Mouse (Mus musculus): ENCODE results near the gene Ctla2a.
"Not testable (repeated sequence)": the region's sequence is repeated elsewhere in the genome, so short reads cannot be mapped to it uniquely, and the experiment has no call there.

Ctla2a gene

GRCm38 (mm10) chr13:60936500-60936901 is at the start of gene Ctla2a, which contains the start of gene Gm49391:
Gene Ctla2a (minus strand): TSS chr13:60936625.
Gene Gm49391 (minus strand): TSS chr13:60936571.
- DNase-seq (ENCODE audit: low spot score in 2 of 2), result no peak

- not testable (repeated sequence) for DNase-seq (ENCODE audit: low spot score in 2 of 2)
Observed at GRCm38 (mm10) chr13:60972319-60972718, 35.9 kb upstream of the Ctla2a start.

DNA sequence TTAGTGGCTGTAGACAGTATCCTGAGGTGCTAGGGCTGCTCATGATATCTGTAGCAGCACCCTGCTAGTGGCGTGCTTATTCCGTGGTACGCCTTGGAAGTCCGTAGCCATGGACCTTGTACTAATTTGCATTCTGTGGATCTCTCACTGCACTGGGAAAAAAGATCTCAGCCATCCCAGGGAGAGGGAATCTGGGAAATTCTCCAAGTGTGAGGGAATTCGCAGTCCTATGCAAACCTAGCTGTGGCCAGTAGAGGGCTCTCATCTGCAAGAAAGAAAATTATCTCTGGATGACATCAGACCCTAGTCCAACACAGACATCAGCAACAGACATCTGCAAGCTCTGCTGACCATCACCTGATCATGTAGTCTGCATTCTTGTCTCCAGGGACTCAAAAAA is 27.6 kb upstream of the Ctla2a start:
- not testable (repeated sequence) for DNase-seq (ENCODE audit: low spot score in 2 of 2)

- DNase-seq (ENCODE audit: low spot score in 2 of 2), result no peak
Observed at GRCm38 (mm10) chr13:60961706-60962105, 25.3 kb upstream of the Ctla2a start.

- not testable (repeated sequence) for DNase-seq (ENCODE audit: low spot score in 2 of 2)
Observed at GRCm38 (mm10) chr13:60941884-60942283, 5.5 kb upstream of the Ctla2a start, which contains the start of gene Tpbpa. Gene Tpbpa (minus strand): TSS chr13:60941984.

GRCm38 (mm10) chr13:60935490-60935889 is 935 bp downstream of the Ctla2a start, which contains the start of gene Gm49393:
Gene Gm49393 (minus strand): TSS chr13:60935590.
- not testable (repeated sequence) for DNase-seq (ENCODE audit: low spot score in 2 of 2)

DNA sequence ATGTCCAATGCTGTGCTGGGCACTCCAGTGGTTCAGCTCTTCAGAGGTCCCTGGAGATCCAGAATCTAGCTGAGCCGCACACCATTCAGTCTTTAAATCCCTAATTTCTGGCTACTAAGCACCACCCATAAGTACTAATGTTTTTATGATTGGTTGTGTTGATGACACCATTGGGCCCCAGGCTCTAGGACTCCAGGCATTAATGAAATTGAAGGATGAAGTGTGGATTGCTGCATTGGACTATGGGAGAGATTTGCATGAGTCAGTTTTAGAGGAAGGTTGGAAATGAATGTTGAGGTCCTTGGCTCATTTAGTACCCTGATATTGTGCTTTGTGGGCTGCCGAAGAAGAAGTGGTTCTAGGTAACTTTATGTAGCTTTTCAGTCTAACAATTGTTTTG is 31.6 kb downstream of the Ctla2a start, which contains the start of gene Tpbpb:
Gene Tpbpb, minus strand, starts transcription at position 101 of the 400 bp plus-strand sequence.
- DNase-seq (ENCODE audit: low spot score in 2 of 2), result not testable (repeated sequence)

- peak; percentile 3 to 14 for DNase-seq (ENCODE audit: low spot score in 2 of 2)
Observed at GRCm38 (mm10) chr13:60897328-60897727, 39.1 kb downstream of the Ctla2a start, which contains the start of gene Ctla2b. Gene Ctla2b (minus strand): TSS chr13:60897447.

DNA sequence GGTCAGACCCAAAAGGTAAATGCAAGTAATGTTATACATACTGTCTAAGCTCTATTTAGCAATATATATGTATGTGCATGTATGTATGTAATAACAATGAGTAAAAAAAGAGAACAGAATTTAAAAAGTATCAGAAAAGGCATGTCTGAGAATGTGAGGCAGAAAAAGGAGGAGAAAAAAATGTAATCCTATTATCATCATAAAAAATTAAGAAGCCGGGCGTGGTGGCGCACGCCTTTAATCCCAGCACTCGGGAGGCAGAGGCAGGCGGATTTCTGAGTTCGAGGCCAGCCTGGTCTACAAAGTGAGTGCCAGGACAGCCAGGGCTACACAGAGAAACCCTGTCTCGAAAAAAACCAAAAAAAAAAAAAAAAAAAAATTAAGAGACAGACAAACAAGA is 39.6 kb downstream of the Ctla2a start, which contains the start of gene Gm49392:
Gene Gm49392, minus strand, starts transcription at position 101 of the 400 bp plus-strand sequence.
- not testable (repeated sequence) for DNase-seq (ENCODE audit: low spot score in 2 of 2)

DNA sequence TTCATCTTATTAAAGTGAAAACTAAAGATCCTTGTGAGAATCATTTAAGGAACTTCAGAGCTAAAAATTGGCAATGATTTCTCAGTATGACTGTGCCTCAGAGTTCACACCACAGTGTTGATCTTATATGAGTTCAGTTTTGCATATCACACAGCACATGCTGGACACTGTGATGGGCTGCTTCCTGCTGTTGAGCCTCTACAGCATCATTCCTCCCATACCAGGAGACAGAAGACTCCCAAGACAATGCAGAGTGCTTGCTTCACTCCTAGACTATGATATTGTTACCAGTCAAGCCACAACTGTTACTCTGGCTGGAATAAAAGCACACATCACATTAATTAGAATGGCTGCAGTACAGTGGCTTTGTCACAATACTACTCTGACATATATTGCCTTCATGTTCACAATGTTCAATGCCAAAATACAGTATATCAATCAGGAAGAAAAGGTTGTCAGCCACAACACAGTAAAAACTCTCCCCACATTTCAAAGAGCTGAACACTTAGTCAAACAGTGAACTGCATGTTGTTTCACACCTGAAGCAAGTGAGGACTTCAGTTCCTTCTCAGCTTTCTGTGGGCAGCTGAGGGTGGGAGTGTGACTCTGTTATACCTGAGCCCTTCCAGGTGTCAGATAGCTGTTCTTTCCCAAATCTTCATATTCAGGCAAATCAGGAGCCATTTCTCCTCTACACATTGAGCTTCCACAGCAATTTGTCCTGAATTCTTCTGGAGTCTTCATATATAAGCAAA is 40.8 kb downstream of the Ctla2a start:
- no peak for DNase-seq (ENCODE audit: low spot score in 2 of 2)

DNA sequence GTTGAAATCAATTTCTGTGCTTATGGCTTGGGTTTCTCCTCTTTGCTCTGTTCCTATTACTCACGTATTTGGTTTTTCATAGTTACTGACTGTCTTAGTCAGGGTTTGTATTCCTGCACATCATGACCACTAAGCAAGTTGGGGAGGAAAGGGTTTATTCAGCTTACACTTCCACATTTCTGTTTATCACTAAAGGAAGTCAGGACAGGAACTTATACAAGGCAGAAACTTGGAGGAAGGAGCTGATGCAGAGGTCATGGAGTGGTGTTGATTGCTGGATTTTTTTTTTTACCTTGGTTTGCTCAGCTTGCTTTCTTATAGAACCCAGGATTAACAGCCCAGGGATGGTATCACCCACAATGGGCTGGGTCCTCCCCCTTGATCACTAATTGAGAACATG is 44.1 kb downstream of the Ctla2a start:
- DNase-seq (ENCODE audit: low spot score in 2 of 2), result no peak

Measured in left cerebral cortex, adult 9 months (tissue).